Comparison of ENCODE assay signal across 23 mouse cellular contexts in the genomic region with DNA sequence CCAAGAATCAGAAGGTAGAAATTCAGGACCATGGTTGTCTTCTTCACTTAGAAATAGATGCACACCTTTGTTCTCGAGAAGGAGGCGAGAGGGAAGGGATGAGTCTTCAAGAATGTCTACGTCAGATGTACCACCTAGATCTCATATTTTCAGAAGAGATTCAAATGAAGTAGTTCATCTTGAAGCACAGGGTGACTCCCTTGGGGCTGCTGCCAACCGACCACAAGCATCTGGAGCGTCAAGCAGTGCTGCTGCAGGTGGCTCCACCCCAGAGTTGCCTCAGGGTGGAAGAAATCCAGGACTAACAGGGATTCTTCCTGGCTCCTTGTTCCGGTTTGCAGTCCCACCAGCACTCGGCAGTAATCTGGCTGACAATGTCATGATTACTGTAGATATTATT. TPM values are rescaled to one million over a fixed set of nuclear protein-coding genes. Genes with fewer than 3 reads are reported as not detected.
"Had no signal": no experiment of that assay in that cellular context is flagged by ENCODE, and none has a peak within 500 bp of the region (broad histone marks: within the 10 kb centered on the region; RNA-seq: fewer than 3 reads in every experiment).

No protein-coding gene starts in this region.

- DNase-seq: kidney, adult 2 months; kidney, postnatal 25 days; left cerebral cortex, postnatal 4 days; liver, postnatal 0 days; lung, embryonic 14.5 days; lung, postnatal 10 days; lung, postnatal 4 days; midbrain, embryonic 14.5 days; right cerebral cortex, adult 18-20 months; right cerebral cortex, postnatal 14 days; right cerebral cortex, postnatal 4 days; thymus, postnatal 25 days had no signal

- H3K27ac ChIP-seq: kidney, postnatal 0 days; layer of hippocampus, adult 2 months; limb, embryonic 12.5 days; limb, embryonic 15.5 days; liver, embryonic 14.5 days; neural tube, embryonic 12.5 days; neural tube, embryonic 15.5 days; stomach, embryonic 15.5 days had no signal

- H3K4me3 ChIP-seq: layer of hippocampus, adult 2 months; limb, embryonic 12.5 days; limb, embryonic 15.5 days; neural tube, embryonic 12.5 days; neural tube, embryonic 15.5 days; stomach, embryonic 15.5 days had no signal

- H3K9me3 ChIP-seq: limb, embryonic 12.5 days; limb, embryonic 15.5 days; neural tube, embryonic 12.5 days; neural tube, embryonic 15.5 days; stomach, embryonic 15.5 days had no signal

- ATAC-seq: liver, postnatal 0 days had no signal

- H3K4me2 ChIP-seq: limb, embryonic 12.5 days; limb, embryonic 15.5 days; liver, embryonic 11.5 days; lung, embryonic 14.5 days; midbrain, embryonic 11.5 days; neural tube, embryonic 12.5 days; neural tube, embryonic 15.5 days; stomach, embryonic 15.5 days had no signal

- H3K27me3 ChIP-seq: limb, embryonic 12.5 days; limb, embryonic 15.5 days; neural tube, embryonic 12.5 days; neural tube, embryonic 15.5 days; stomach, embryonic 15.5 days had no signal

- H3K4me1 ChIP-seq: limb, embryonic 12.5 days; limb, embryonic 15.5 days; neural tube, embryonic 12.5 days; neural tube, embryonic 15.5 days; stomach, embryonic 15.5 days had no signal

- H3K9ac ChIP-seq: limb, embryonic 12.5 days; limb, embryonic 15.5 days; liver, embryonic 14.5 days; liver, postnatal 0 days; lung, embryonic 14.5 days; neural tube, embryonic 12.5 days; neural tube, embryonic 15.5 days; stomach, embryonic 15.5 days had no signal

RNA-seq across cellular contexts. Expression of a gene that starts 49.8 kb away (rescaled TPM):
- total RNA-seq: megakaryocyte-erythroid progenitor cell, adult 5-6 weeks had no signal
